Mouse (Mus musculus) intestine, embryonic 14.5 days (tissue): ENCODE measurements around the gene Dnajb3. TPM values are rescaled to one million over a fixed set of nuclear protein-coding genes. Genes with fewer than 3 reads are reported as not detected.

ENCODE experiments used
- polyA plus RNA-seq: library from polyadenylated mRNA; unstranded; fragments of >200 nt; fragmentation: Nextera tagmentation; extraction: Ambion mirVana; gene quantifications from 2 replicates; pipeline ENCODE4 v1.2.1, GENCODE M21; 2014

Dnajb3 gene
- polyA plus RNA-seq, 1 experiment from 2014 or later = 8.0 TPM

Other genes starting within 250 kb of the Dnajb3 start
- gene Usp40, start 197.2 kb downstream of the Dnajb3 start, polyA plus RNA-seq = 31.0 and 36.9 TPM in 2 replicates
- gene Ugt1a10, start 150.4 kb downstream of the Dnajb3 start, polyA plus RNA-seq = not detected in 2 replicates
- 0.32 and 0.35 TPM in 2 replicates for gene Ugt1a9, start 135.0 kb downstream of the Dnajb3 start, polyA plus RNA-seq
- not detected in 2 replicates for gene Ugt1a8, start 118.0 kb downstream of the Dnajb3 start, polyA plus RNA-seq
- gene Ugt1a7c, start 110.7 kb downstream of the Dnajb3 start, polyA plus RNA-seq = 12.6 and 17.4 TPM in 2 replicates
- not detected in 2 replicates for gene Ugt1a6b, start 102.5 kb downstream of the Dnajb3 start, polyA plus RNA-seq
- gene Ugt1a6a, start 71.0 kb downstream of the Dnajb3 start, polyA plus RNA-seq = 4.6 and 7.5 TPM in 2 replicates
- 0.08 TPM in 1 of 2 replicates, not detected in the other for gene Ugt1a5, start 39.8 kb downstream of the Dnajb3 start, polyA plus RNA-seq
- gene Ugt1a2, start 5.2 kb downstream of the Dnajb3 start, polyA plus RNA-seq = 0.08 and 0.16 TPM in 2 replicates
- gene Ugt1a1, start 6.2 kb upstream of the Dnajb3 start, polyA plus RNA-seq = 1.9 and 3.3 TPM in 2 replicates
- 1.1 and 2.8 TPM in 2 replicates for gene Mroh2a, start 21.2 kb upstream of the Dnajb3 start, polyA plus RNA-seq
- 182 and 203 TPM in 2 replicates for gene Hjurp, start 71.9 kb upstream of the Dnajb3 start, polyA plus RNA-seq
- gene Trpm8, start 71.9 kb upstream of the Dnajb3 start, polyA plus RNA-seq = not detected in 2 replicates
- gene Spp2, start 201.2 kb upstream of the Dnajb3 start, polyA plus RNA-seq = 0.20 and 0.88 TPM in 2 replicates